Mouse (Mus musculus) heart, postnatal 4 days (tissue): ENCODE measurements at regions not wholly inside any gene's neighbourhood (a gene's known extent, or its start where the extent isn't known, plus 50 kb on each side); places are given as distances from the start of the nearest gene placed in this dataset.
"Not testable (repeated sequence)": the region's sequence is repeated elsewhere in the genome, so short reads cannot be mapped to it uniquely, and the experiment has no call there.

ENCODE experiments used
- DNase-seq: peaks from one replicate; pipeline ENCODE4 v3.0.0; 2021

- peak; percentile 70 for DNase-seq
Observed at GRCm38 (mm10) chr5:149815879-149816278, 137.8 kb downstream of the B3glct start.

- no peak for DNase-seq
Observed at GRCm38 (mm10) chr5:149818812-149819211, 140.8 kb downstream of the B3glct start.

- DNase-seq = no peak
Observed at GRCm38 (mm10) chr5:149823821-149824220, 145.8 kb downstream of the B3glct start.

GRCm38 (mm10) chr5:149827599-149827998, 149.6 kb downstream of the B3glct start:
- no peak for DNase-seq

GRCm38 (mm10) chr5:149831122-149831861, 153.3 kb downstream of the B3glct start:
- DNase-seq = peak; percentile 77

GRCm38 (mm10) chr5:149837379-149837778, 159.3 kb downstream of the B3glct start:
- DNase-seq = no peak

GRCm38 (mm10) chr5:149842491-149842890, 164.5 kb downstream of the B3glct start:
- DNase-seq = no peak

- no peak for DNase-seq
Observed at GRCm38 (mm10) chr5:149843310-149843709, 165.3 kb downstream of the B3glct start.

- DNase-seq = no peak
Observed at GRCm38 (mm10) chr5:149845256-149845655, 167.2 kb downstream of the B3glct start.

- no peak for DNase-seq
Observed at GRCm38 (mm10) chr5:149848465-149848864, 170.0 kb upstream of the Rxfp2 start.

- peak; percentile 84 for DNase-seq
Observed at GRCm38 (mm10) chr5:149851011-149851410, 167.5 kb upstream of the Rxfp2 start.

- DNase-seq = no peak
Observed at GRCm38 (mm10) chr5:149852516-149852915, 166.0 kb upstream of the Rxfp2 start.

- no peak for DNase-seq
Observed at GRCm38 (mm10) chr5:149856101-149856500, 162.4 kb upstream of the Rxfp2 start.

GRCm38 (mm10) chr5:149857019-149857418, 161.5 kb upstream of the Rxfp2 start:
- DNase-seq = no peak

- peak; percentile 81 for DNase-seq
Observed at GRCm38 (mm10) chr5:149861489-149861962, 156.9 kb upstream of the Rxfp2 start.

- DNase-seq = no peak
Observed at GRCm38 (mm10) chr5:149867926-149868325, 150.5 kb upstream of the Rxfp2 start.

- DNase-seq = no peak
Observed at GRCm38 (mm10) chr5:149869441-149869840, 149.0 kb upstream of the Rxfp2 start.

GRCm38 (mm10) chr5:149870596-149870995, 147.9 kb upstream of the Rxfp2 start:
- no peak for DNase-seq

- no peak for DNase-seq
Observed at GRCm38 (mm10) chr5:149871521-149871920, 147.0 kb upstream of the Rxfp2 start.

GRCm38 (mm10) chr5:149873482-149874002, 144.9 kb upstream of the Rxfp2 start:
- DNase-seq = no peak

GRCm38 (mm10) chr5:149874342-149874741, 144.1 kb upstream of the Rxfp2 start:
- DNase-seq = no peak

- DNase-seq = not testable (repeated sequence)
Observed at GRCm38 (mm10) chr5:149892453-149892852, 126.0 kb upstream of the Rxfp2 start.

- no peak for DNase-seq
Observed at GRCm38 (mm10) chr5:149906927-149907326, 111.5 kb upstream of the Rxfp2 start.

- peak; percentile 17 for DNase-seq
Observed at GRCm38 (mm10) chr5:149908376-149909078, 109.9 kb upstream of the Rxfp2 start.
